Mouse (Mus musculus): ENCODE results near the gene Dnaja2. TPM values are rescaled to one million over a fixed set of nuclear protein-coding genes. Genes with fewer than 3 reads are reported as not detected.

Dnaja2 gene
- polyA plus RNA-seq, 1 experiment: 32.9 TPM

GRCm38 (mm10) chr8:85532843-85533242 lies 22.3 kb downstream of the Dnaja2 start:
- H3K4me3 ChIP-seq (ENCODE audit: insufficient read depth, low read depth, low read length): no peak overlapping the region
- H3K27me3 ChIP-seq (replicated peaks; ENCODE audit: control insufficient read depth, insufficient read depth, low read length): no peaks in the 10 kb centered on the region
- WGBS: 90% methylated on average over 4 of the region's 4 CpGs
- H3K36me3 ChIP-seq (ENCODE audit: control insufficient read depth, insufficient read depth, low read length): peaks cover 2% of the 10 kb centered on the region; the same call in 1 of the 2 replicates
- no peak for TF ChIP-seq CTCF (conservative IDR thresholded peaks at IDR 0.05; ENCODE audit: insufficient read depth, insufficient read length, low read depth, low read length)
- TF ChIP-seq POLR2A (IDR thresholded peaks at IDR 0.05; ENCODE audit: low read depth, low read length): no peak
- no peaks in the 10 kb centered on the region for H3K4me1 ChIP-seq (ENCODE audit: control insufficient read depth, insufficient read depth, low read length)
- DNase-seq: no peak
- no peak overlapping the region for H3K27ac ChIP-seq (ENCODE audit: insufficient read depth, low read depth, low read length)

- no peaks in the 10 kb centered on the region for H3K27me3 ChIP-seq (replicated peaks; ENCODE audit: control insufficient read depth, insufficient read depth, low read length)
- H3K27ac ChIP-seq (ENCODE audit: insufficient read depth, low read depth, low read length): no peak overlapping the region
- no peaks in the 10 kb centered on the region for H3K4me1 ChIP-seq (ENCODE audit: control insufficient read depth, insufficient read depth, low read length)
- no peaks in the 10 kb centered on the region; the same call in 1 of the 2 replicates for H3K36me3 ChIP-seq (ENCODE audit: control insufficient read depth, insufficient read depth, low read length)
- DNase-seq: no peak
- WGBS: 80% methylated on average over 3 of the region's 3 CpGs
- TF ChIP-seq POLR2A (IDR thresholded peaks at IDR 0.05; ENCODE audit: low read depth, low read length): no peak
- TF ChIP-seq CTCF (conservative IDR thresholded peaks at IDR 0.05; ENCODE audit: insufficient read depth, insufficient read length, low read depth, low read length): no peak
- H3K4me3 ChIP-seq (ENCODE audit: insufficient read depth, low read depth, low read length): no peak overlapping the region
These were observed 23.7 kb downstream of the Dnaja2 start for GRCm38 (mm10) chr8:85531471-85531870.

GRCm38 (mm10) chr8:85530717-85531116 lies 24.4 kb downstream of the Dnaja2 start:
- H3K27ac ChIP-seq (ENCODE audit: insufficient read depth, low read depth, low read length): no peak overlapping the region
- DNase-seq: no peak
- WGBS: 100% methylated on average over 1 of the region's 1 CpGs

GRCm38 (mm10) chr8:85528959-85529358 lies 26.2 kb downstream of the Dnaja2 start:
- H3K4me3 ChIP-seq (ENCODE audit: insufficient read depth, low read depth, low read length): no peak overlapping the region
- no peak for TF ChIP-seq CTCF (conservative IDR thresholded peaks at IDR 0.05; ENCODE audit: insufficient read depth, insufficient read length, low read depth, low read length)
- TF ChIP-seq POLR2A (IDR thresholded peaks at IDR 0.05; ENCODE audit: low read depth, low read length): no peak
- H3K36me3 ChIP-seq (ENCODE audit: control insufficient read depth, insufficient read depth, low read length): no peaks in the 10 kb centered on the region
- no peak overlapping the region for H3K27ac ChIP-seq (ENCODE audit: insufficient read depth, low read depth, low read length)
- 37% methylated on average over 3 of the region's 3 CpGs for WGBS
- H3K27me3 ChIP-seq (replicated peaks; ENCODE audit: control insufficient read depth, insufficient read depth, low read length): no peaks in the 10 kb centered on the region
- DNase-seq: no peak
- no peaks in the 10 kb centered on the region for H3K4me1 ChIP-seq (ENCODE audit: control insufficient read depth, insufficient read depth, low read length)

More at GRCm38 (mm10) chr8:85530717-85531116, 24.4 kb downstream of the Dnaja2 start:
- H3K4me3 ChIP-seq (ENCODE audit: insufficient read depth, low read depth, low read length): no peak overlapping the region
- no peaks in the 10 kb centered on the region for H3K4me1 ChIP-seq (ENCODE audit: control insufficient read depth, insufficient read depth, low read length)
- no peak for TF ChIP-seq CTCF (conservative IDR thresholded peaks at IDR 0.05; ENCODE audit: insufficient read depth, insufficient read length, low read depth, low read length)
- no peak for TF ChIP-seq POLR2A (IDR thresholded peaks at IDR 0.05; ENCODE audit: low read depth, low read length)
- H3K27me3 ChIP-seq (replicated peaks; ENCODE audit: control insufficient read depth, insufficient read depth, low read length): no peaks in the 10 kb centered on the region
- H3K36me3 ChIP-seq (ENCODE audit: control insufficient read depth, insufficient read depth, low read length): no peaks in the 10 kb centered on the region

- peak; percentile 54 for DNase-seq
- no peaks in the 10 kb centered on the region for H3K4me1 ChIP-seq (ENCODE audit: control insufficient read depth, insufficient read depth, low read length)
- no peak overlapping the region for H3K4me3 ChIP-seq (ENCODE audit: insufficient read depth, low read depth, low read length)
- no peaks in the 10 kb centered on the region for H3K27me3 ChIP-seq (replicated peaks; ENCODE audit: control insufficient read depth, insufficient read depth, low read length)
- no peak overlapping the region for H3K27ac ChIP-seq (ENCODE audit: insufficient read depth, low read depth, low read length)
- no peaks in the 10 kb centered on the region for H3K36me3 ChIP-seq (ENCODE audit: control insufficient read depth, insufficient read depth, low read length)
- no peak for TF ChIP-seq POLR2A (IDR thresholded peaks at IDR 0.05; ENCODE audit: low read depth, low read length)
- peak; percentile 85 for TF ChIP-seq CTCF (conservative IDR thresholded peaks at IDR 0.05; ENCODE audit: insufficient read depth, insufficient read length, low read depth, low read length)
- 25% methylated on average over 6 of the region's 6 CpGs for WGBS
These were observed 29.0 kb downstream of the Dnaja2 start for GRCm38 (mm10) chr8:85526105-85526504.

- 95% methylated on average over 7 of the region's 7 CpGs for WGBS
- H3K4me1 ChIP-seq (ENCODE audit: control insufficient read depth, insufficient read depth, low read length): no peaks in the 10 kb centered on the region
- H3K36me3 ChIP-seq (ENCODE audit: control insufficient read depth, insufficient read depth, low read length): peaks cover 3% of the 10 kb centered on the region; the same call in 1 of the 2 replicates
- TF ChIP-seq POLR2A (IDR thresholded peaks at IDR 0.05; ENCODE audit: low read depth, low read length) (no peak), CTCF (conservative IDR thresholded peaks at IDR 0.05; ENCODE audit: insufficient read depth, insufficient read length, low read depth, low read length) (no peak)
- H3K27ac ChIP-seq (ENCODE audit: insufficient read depth, low read depth, low read length): no peak overlapping the region
- DNase-seq: no peak
- H3K27me3 ChIP-seq (replicated peaks; ENCODE audit: control insufficient read depth, insufficient read depth, low read length): no peaks in the 10 kb centered on the region
- no peak overlapping the region for H3K4me3 ChIP-seq (ENCODE audit: insufficient read depth, low read depth, low read length)
These were observed 31.1 kb downstream of the Dnaja2 start for GRCm38 (mm10) chr8:85524086-85524485.

- WGBS: 86% methylated on average over 8 of the region's 8 CpGs
These were observed 33.8 kb downstream of the Dnaja2 start for GRCm38 (mm10) chr8:85521332-85521731.

More at GRCm38 (mm10) chr8:85521332-85521731, 33.8 kb downstream of the Dnaja2 start:
- no peak overlapping the region for H3K27ac ChIP-seq (ENCODE audit: insufficient read depth, low read depth, low read length)
- TF ChIP-seq POLR2A (IDR thresholded peaks at IDR 0.05; ENCODE audit: low read depth, low read length) (no peak), CTCF (conservative IDR thresholded peaks at IDR 0.05; ENCODE audit: insufficient read depth, insufficient read length, low read depth, low read length) (no peak)
- peaks cover 3% of the 10 kb centered on the region; the same call in 1 of the 2 replicates for H3K36me3 ChIP-seq (ENCODE audit: control insufficient read depth, insufficient read depth, low read length)
- no peak overlapping the region for H3K4me3 ChIP-seq (ENCODE audit: insufficient read depth, low read depth, low read length)
- H3K27me3 ChIP-seq (replicated peaks; ENCODE audit: control insufficient read depth, insufficient read depth, low read length): no peaks in the 10 kb centered on the region
- DNase-seq: no peak
- no peaks in the 10 kb centered on the region for H3K4me1 ChIP-seq (ENCODE audit: control insufficient read depth, insufficient read depth, low read length)
